ENCODE assay signal across 9 mouse cellular contexts in genomic region chr4:83656571-83656970, GRCm38 (mm10).
DNase-seq lines count a peak whose midpoint lies in the region; ATAC-seq and TF ChIP-seq lines count a peak whose summit lies in the region.
"Had no signal": no experiment of that assay in that cellular context is flagged by ENCODE, and none has a peak within 500 bp of the region (broad histone marks: within the 10 kb centered on the region; RNA-seq: fewer than 3 reads in every experiment).

No protein-coding gene starts in this region.

- CTCF ChIA-PET in Patski (lab: Charles Lee), result interaction anchor here (1.1 to 1.2 kb wide), 2 partner anchors 9 to 24 kb away, joined by 3 read pairs; no protein-coding TSS in a partner anchor

- no peaks in the 10 kb centered on the region for H3K4me1 ChIP-seq in forebrain, postnatal 0 days (ENCODE audit: insufficient read depth)
- H3K4me1 ChIP-seq in neural tube, embryonic 12.5 days, result peaks cover 10% of the 10 kb centered on the region

- H3K27ac ChIP-seq in forebrain, postnatal 0 days (ENCODE audit: low read depth, low read length), result no peak overlapping the region
- H3K27ac ChIP-seq in neural tube, embryonic 12.5 days, result no peak overlapping the region
- H3K27ac ChIP-seq: liver, embryonic 14.5 days had no signal

- no peak overlapping the region for H3K9ac ChIP-seq in forebrain, postnatal 0 days
- peak overlapping the region; percentile 38; the same call in 1 of the 2 replicates for H3K9ac ChIP-seq in neural tube, embryonic 12.5 days
- H3K9ac ChIP-seq: liver, embryonic 14.5 days had no signal

- POLR2A ChIA-PET in Patski (lab: Charles Lee), result no interaction called here

- no peak for DNase-seq in Patski (ENCODE audit: low read depth, low spot score)
- DNase-seq in adrenal gland, postnatal 25 days, result peak; percentile 9
- DNase-seq in forebrain, postnatal 0 days, result peak; percentile 16
- peak; percentile 41 to 47 for DNase-seq in kidney, postnatal 25 days
- DNase-seq in urinary bladder, postnatal 4 days (ENCODE audit: low spot score in 2 of 2), result no peak
- DNase-seq in spleen, postnatal 14 days (ENCODE audit: low spot score in 2 of 2), result no peak
- no peak for DNase-seq in right cerebral cortex, adult 2 months (ENCODE audit: low spot score in 2 of 2)

- no peaks in the 10 kb centered on the region for H3K9me3 ChIP-seq in forebrain, postnatal 0 days (ENCODE audit: low read length)
- H3K9me3 ChIP-seq in neural tube, embryonic 12.5 days, result no peaks in the 10 kb centered on the region

- in situ Hi-C loops in Patski (cut with MboI; ENCODE audit: low pct_unique_long_range_greater_than_20kb), result no loop called here

- H3K27me3 ChIP-seq in Patski, result no peaks in the 10 kb centered on the region
- H3K27me3 ChIP-seq in forebrain, postnatal 0 days (ENCODE audit: insufficient read depth, low read length), result no peaks in the 10 kb centered on the region
- no peaks in the 10 kb centered on the region for H3K27me3 ChIP-seq in neural tube, embryonic 12.5 days (replicated peaks)

- ATAC-seq in Patski, result peak; percentile 31
- ATAC-seq in forebrain, postnatal 0 days, result peak; percentile 61; the same call in 1 of the 2 replicates
- peak; percentile 90 for ATAC-seq in neural tube, embryonic 12.5 days (ENCODE audit: low FRiP score, low read depth)

- no peaks in the 10 kb centered on the region; the same call in 1 of the 2 replicates for H3K36me3 ChIP-seq in forebrain, postnatal 0 days (ENCODE audit: insufficient read depth)
- no peaks in the 10 kb centered on the region for H3K36me3 ChIP-seq in neural tube, embryonic 12.5 days

- H3K4me2 ChIP-seq in forebrain, postnatal 0 days (ENCODE audit: low read depth), result peak overlapping the region; percentile 18; the same call in 1 of the 2 replicates
- peak overlapping the region; percentile 51 for H3K4me2 ChIP-seq in neural tube, embryonic 12.5 days (replicated peaks)

- no peak overlapping the region for H3K4me3 ChIP-seq in forebrain, postnatal 0 days (ENCODE audit: low read depth, low read length)
- H3K4me3 ChIP-seq in neural tube, embryonic 12.5 days, result no peak overlapping the region

- TF ChIP-seq CTCF in Patski (IDR thresholded peaks at IDR 0.05), result no peak
- TF ChIP-seq CTCF in forebrain, postnatal 0 days (IDR thresholded peaks at IDR 0.05; ENCODE audit: low read depth), result no peak

- 13% methylated on average over 10 of the region's 10 CpGs for WGBS in forebrain, postnatal 0 days
- 2% methylated on average over 10 of the region's 10 CpGs for WGBS in neural tube, embryonic 12.5 days

Comparison
In these comparisons a context has a peak if more than half of its experiments do, and no peak if none do; other contexts are left out.
1. ATAC-seq: peak in every context shown above with its lines; median percentile 90 in neural tube, embryonic 12.5 days; 61 in forebrain, postnatal 0 days; 31 in Patski.
2. DNase-seq: peak in adrenal gland, postnatal 25 days (single experiment), forebrain, postnatal 0 days (single experiment) and kidney, postnatal 25 days (2 of 2); none in Patski (single experiment), urinary bladder, postnatal 4 days (0 of 2), spleen, postnatal 14 days (0 of 2) and right cerebral cortex, adult 2 months (0 of 2).